Mouse (Mus musculus): ENCODE results near the gene Fgr. TPM values are rescaled to one million over a fixed set of nuclear protein-coding genes. Genes with fewer than 3 reads are reported as not detected.

Fgr gene
- polyA plus RNA-seq, 1 experiment from 2014 or later = 0.21 TPM

DNA sequence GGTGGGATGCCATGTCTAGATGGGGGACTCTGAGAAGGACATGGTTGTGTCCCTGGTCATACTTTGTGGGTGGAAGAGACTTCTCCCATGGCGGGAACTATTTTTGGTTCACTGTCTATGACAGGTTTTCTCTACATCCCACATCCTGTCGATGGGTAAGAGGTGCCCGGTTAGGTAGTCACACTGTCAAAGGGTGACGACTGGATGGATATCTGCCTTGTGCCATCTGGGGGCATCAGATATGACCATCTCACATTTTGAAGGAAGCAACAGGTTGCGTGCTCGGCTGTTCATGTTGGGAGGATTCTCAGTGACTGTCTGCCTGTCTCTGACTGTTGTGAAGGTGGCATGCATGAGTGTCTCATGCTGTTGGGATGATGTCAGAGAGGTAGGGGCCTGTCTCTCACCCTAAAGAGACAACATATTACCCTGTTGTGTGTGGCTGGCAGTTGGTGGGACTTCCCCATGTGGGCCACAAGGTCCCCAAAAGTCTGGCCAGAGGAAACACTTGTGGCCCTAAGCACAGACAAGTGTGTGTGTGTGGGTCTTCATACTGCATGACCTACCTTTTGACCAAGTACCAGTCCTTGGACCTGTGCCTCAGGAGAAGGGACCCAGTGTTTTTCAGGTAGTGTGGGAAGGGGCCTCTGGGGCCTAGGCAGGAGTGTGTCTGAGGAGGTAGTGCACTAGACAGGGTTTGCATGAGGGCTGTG lies 77.1 kb downstream of the Fgr start:
- peaks cover 16% of the 10 kb centered on the region for H3K36me3 ChIP-seq

DNA sequence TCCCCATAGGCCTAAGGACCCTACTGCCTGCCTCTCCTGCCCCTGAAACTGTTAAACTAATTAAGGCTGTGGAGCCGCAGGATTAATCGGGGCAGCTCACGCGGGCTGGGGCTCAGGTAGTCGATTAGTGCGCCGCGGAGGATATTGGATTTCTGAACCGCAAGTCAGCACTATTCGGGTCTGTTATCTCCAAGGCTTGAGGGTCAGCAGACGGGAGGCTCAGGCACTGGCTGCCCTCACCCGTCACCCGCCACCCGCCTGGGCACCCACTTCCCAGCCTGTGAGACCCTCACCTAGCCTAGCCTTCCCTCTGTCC lies 77.6 kb downstream of the Fgr start:
- Histone ChIP-seq H3K4me1 (peaks cover 99% of the 10 kb centered on the region), H3K9ac (peak overlapping the region; percentile 75), H3K4me2 (peak overlapping the region; percentile 22), H3K9me3 (no peaks in the 10 kb centered on the region), H3K27me3 (replicated peaks) (no peaks in the 10 kb centered on the region), H3K4me3 (no peak overlapping the region), H3K27ac (replicated peaks) (peak overlapping the region; percentile 96), H3K36me3 (peaks cover 16% of the 10 kb centered on the region)
- no peak for ATAC-seq (ENCODE audit: extremely low read depth, insufficient number of reproducible peaks, low FRiP score, low TSS enrichment)
- 36% methylated on average over 14 of the region's 14 CpGs for WGBS

More for the DNA sequence above, 77.1 kb downstream of the Fgr start:
- Histone ChIP-seq H3K9ac (peak overlapping the region; percentile 75), H3K4me1 (peaks cover 99% of the 10 kb centered on the region), H3K27ac (replicated peaks) (peak overlapping the region; percentile 96), H3K27me3 (replicated peaks) (no peaks in the 10 kb centered on the region), H3K9me3 (no peaks in the 10 kb centered on the region), H3K4me3 (no peak overlapping the region), H3K4me2 (peak overlapping the region; percentile 22)
- no peak for ATAC-seq (ENCODE audit: extremely low read depth, insufficient number of reproducible peaks, low FRiP score, low TSS enrichment)
- 55% methylated on average over 6 of the region's 6 CpGs for WGBS

Other genes starting within 250 kb of the Fgr start
- gene Xkr8, start 241.5 kb upstream of the Fgr start, polyA plus RNA-seq (2015; fragmentation: Nextera tagmentation; extraction: Ambion mirVana) = 3.8 and 4.4 TPM in 2 replicates
- 6.1 TPM in 2 replicates for gene Smpdl3b, start 216.8 kb upstream of the Fgr start, polyA plus RNA-seq (2015; fragmentation: Nextera tagmentation; extraction: Ambion mirVana)
- gene Rpa2, start 205.8 kb upstream of the Fgr start, polyA plus RNA-seq (2015; fragmentation: Nextera tagmentation; extraction: Ambion mirVana) = 80.2 and 81.2 TPM in 2 replicates
- 1.1 TPM in 2 replicates for gene Themis2, start 177.7 kb upstream of the Fgr start, polyA plus RNA-seq (2015; fragmentation: Nextera tagmentation; extraction: Ambion mirVana)
- 30.1 and 32.8 TPM in 2 replicates for gene Ppp1r8, start 130.9 kb upstream of the Fgr start, polyA plus RNA-seq (2015; fragmentation: Nextera tagmentation; extraction: Ambion mirVana)
- 50.5 and 57.0 TPM in 2 replicates for gene Stx12, start 89.6 kb upstream of the Fgr start, polyA plus RNA-seq (2015; fragmentation: Nextera tagmentation; extraction: Ambion mirVana)
- gene Fam76a, start 51.5 kb upstream of the Fgr start, polyA plus RNA-seq (2015; fragmentation: Nextera tagmentation; extraction: Ambion mirVana) = 34.8 and 35.6 TPM in 2 replicates
- gene Ahdc1, start 37.2 kb downstream of the Fgr start, polyA plus RNA-seq (2015; fragmentation: Nextera tagmentation; extraction: Ambion mirVana) = 6.5 and 6.9 TPM in 2 replicates
- 64.6 and 72.7 TPM in 2 replicates for gene Wasf2, start 156.4 kb downstream of the Fgr start, polyA plus RNA-seq (2015; fragmentation: Nextera tagmentation; extraction: Ambion mirVana)
- 0.56 and 0.57 TPM in 2 replicates for gene Cd164l2, start 238.0 kb downstream of the Fgr start, polyA plus RNA-seq (2015; fragmentation: Nextera tagmentation; extraction: Ambion mirVana)
- gene Gpr3, start 238.4 kb downstream of the Fgr start, polyA plus RNA-seq (2015; fragmentation: Nextera tagmentation; extraction: Ambion mirVana) = 0.14 and 0.28 TPM in 2 replicates

Measured in heart, embryonic 13.5 days (tissue).